Mouse (Mus musculus) forebrain, embryonic 14.5 days (tissue): ENCODE results near the gene Usp17lb. TPM values are rescaled to one million over a fixed set of nuclear protein-coding genes. Genes with fewer than 3 reads are reported as not detected.
"Not testable (repeated sequence)": the region's sequence is repeated elsewhere in the genome, so short reads cannot be mapped to it uniquely, and the experiment has no call there.

Source experiments
- ATAC-seq: fragments of 200-750 bp; cut with Nextera tagmentation; 2 replicates; pipeline ENCODE4 v1.8.0; 2017; ENCODE audit warnings: mild to moderate bottlenecking, moderate library complexity
- DNase-seq: peaks from one replicate; pipeline ENCODE4 v3.0.0-alpha.2; 2015; ENCODE audit warnings: low spot score
- H3K27ac ChIP-seq: fragments of 300-500 bp; sonication (generic); 2 replicates; pipeline ENCODE4 v1.5.1; 2014; ENCODE audit warnings: low read depth, mild to moderate bottlenecking, control low read depth, low read length, moderate library complexity
- H3K27me3 ChIP-seq: fragments of 300-500 bp; sonication (generic); replicated peaks from 2 replicates; pipeline ENCODE4 v1.6.1; 2014; ENCODE audit warnings: low read length, control low read depth, mixed read lengths; ENCODE audit not compliant: control insufficient read depth, insufficient read depth
- H3K36me3 ChIP-seq: fragments of 300-500 bp; sonication (generic); 2 replicates; pipeline ENCODE4 v1.6.1; 2014; ENCODE audit warnings: low read length, control low read depth; ENCODE audit not compliant: control insufficient read depth, insufficient read depth
- H3K4me1 ChIP-seq: fragments of 300-500 bp; sonication (generic); 2 replicates; pipeline ENCODE4 v1.6.1; 2014; ENCODE audit warnings: antibody characterized with exemption, low read length, control low read depth; ENCODE audit not compliant: control insufficient read depth, insufficient read depth
- H3K4me2 ChIP-seq: fragments of 300-500 bp; sonication (generic); 2 replicates; pipeline ENCODE4 v1.6.1; 2014; ENCODE audit warnings: mild to moderate bottlenecking, control low read depth, low read length
- H3K4me3 ChIP-seq: fragments of 300-500 bp; sonication (generic); 2 replicates; pipeline ENCODE4 v1.5.1; 2014; ENCODE audit warnings: low read depth, low read length, control low read depth
- H3K9ac ChIP-seq: fragments of 300-500 bp; sonication (generic); 2 replicates; pipeline ENCODE4 v1.6.1; 2014; ENCODE audit warnings: mild to moderate bottlenecking, low read length, control low read depth, moderate library complexity
- H3K9me3 ChIP-seq: fragments of 300-500 bp; sonication (generic); replicated peaks from 2 replicates; pipeline ENCODE4 v1.6.1; 2016; ENCODE audit warnings: low read length, control low read depth, mixed read lengths; ENCODE audit not compliant: control insufficient read depth
- WGBS: fragments of 180-500 bp; shearing (Covaris S2); extraction: QIAGEN DNeasy Blood & Tissue Kit; methylation state at CpG from one replicate; pipeline ENCODE4 v1.1.7; 2014; 5-methylcytosine and 5-hydroxymethylcytosine counted together
- polyA plus RNA-seq: library from polyadenylated mRNA; unstranded; fragments of >200 nt; fragmentation: Nextera tagmentation; extraction: Ambion mirVana; gene quantifications from 2 replicates; pipeline ENCODE4 v1.2.1, GENCODE M21; 2014

Usp17lb gene
- polyA plus RNA-seq = not detected in 2 replicates

DNA sequence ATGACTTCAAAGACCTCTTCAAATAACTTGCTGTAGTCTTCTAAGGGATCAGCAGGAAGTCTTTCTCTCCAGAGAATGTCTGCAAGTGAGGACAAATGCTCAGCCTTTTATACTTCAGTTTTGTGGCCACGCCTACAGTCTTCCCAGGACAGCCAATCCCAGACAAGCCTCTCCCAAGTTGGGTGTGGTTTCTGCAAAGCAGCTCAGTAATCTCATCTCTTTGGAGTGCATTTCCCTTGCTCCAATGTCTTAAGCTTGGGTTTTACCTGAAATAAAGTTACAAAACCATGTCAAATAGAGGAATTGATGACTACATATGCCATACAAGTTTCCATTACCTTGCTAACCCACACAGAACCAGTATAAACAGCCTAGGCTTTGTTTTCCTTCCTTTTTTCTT, at the start of gene Usp17lb:
Gene Usp17lb (minus strand): TSS at position 101 of the 400 bp plus-strand sequence.
- WGBS = 57% methylated on average over 1 of the region's 1 CpGs
- H3K27me3 ChIP-seq = no peaks in the 10 kb centered on the region
- no peak within 1 kb of the TSS for H3K4me2 ChIP-seq
- H3K9me3 ChIP-seq = no peaks in the 10 kb centered on the region
- no peak within 1 kb of the TSS for H3K4me3 ChIP-seq
- H3K27ac ChIP-seq = no peak within 1 kb of the TSS
- H3K36me3 ChIP-seq = no peaks in the 10 kb centered on the region
- H3K9ac ChIP-seq = no peak within 1 kb of the TSS
- no peaks in the 10 kb centered on the region for H3K4me1 ChIP-seq
- ATAC-seq = no peak
- no peak for DNase-seq

DNA sequence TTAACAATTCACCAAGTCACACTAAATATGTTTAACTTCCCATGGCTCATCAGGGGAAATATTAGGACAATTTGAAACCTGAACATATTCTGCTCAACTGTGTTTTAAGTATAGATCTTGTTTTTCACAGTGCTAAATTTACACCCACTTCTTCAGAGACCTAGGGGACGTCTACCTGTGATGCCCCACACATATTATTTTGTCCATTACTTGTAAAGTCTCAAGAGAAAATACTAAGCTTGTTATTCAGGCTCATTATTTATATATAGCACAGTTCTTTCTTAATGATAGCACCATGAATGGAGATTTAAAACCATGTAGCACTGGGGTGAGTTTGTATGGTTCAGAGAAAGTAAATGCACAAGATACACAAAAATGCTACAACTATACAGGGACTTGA, 35.3 kb upstream of the Usp17lb start, which contains the start of gene Olfr665:
Gene Olfr665 (plus strand): TSS at position 301 of the 400 bp plus-strand sequence.
- Histone ChIP-seq H3K36me3 (no peaks in the 10 kb centered on the region), H3K4me2 (no peak within 1 kb of the TSS), H3K27ac (no peak within 1 kb of the TSS), H3K27me3 (no peaks in the 10 kb centered on the region), H3K9ac (no peak within 1 kb of the TSS), H3K4me3 (no peak within 1 kb of the TSS), H3K4me1 (no peaks in the 10 kb centered on the region), H3K9me3 (no peaks in the 10 kb centered on the region)
- WGBS = 51% methylated on average over 1 of the region's 1 CpGs
- DNase-seq (no peak), ATAC-seq (no peak)

DNA sequence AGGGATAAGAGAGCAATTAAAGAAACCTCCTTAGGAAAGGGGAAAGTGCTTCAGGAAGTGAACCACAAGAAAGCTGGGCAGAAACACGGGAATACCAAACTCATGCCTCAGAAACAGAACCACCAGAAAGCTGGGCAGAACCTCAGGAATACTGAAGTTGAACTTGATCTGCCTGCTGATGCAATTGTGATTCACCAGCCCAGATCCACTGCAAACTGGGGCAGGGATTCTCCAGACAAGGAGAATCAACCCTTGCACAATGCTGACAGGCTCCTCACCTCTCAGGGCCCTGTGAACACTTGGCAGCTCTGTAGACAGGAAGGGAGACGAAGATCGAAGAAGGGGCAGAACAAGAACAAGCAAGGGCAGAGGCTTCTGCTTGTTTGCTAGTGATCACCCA, 19.0 kb upstream of the Usp17lb start:
- no peak overlapping the region for H3K4me2 ChIP-seq
- H3K4me3 ChIP-seq = no peak overlapping the region
- no peaks in the 10 kb centered on the region for H3K27me3 ChIP-seq
- no peaks in the 10 kb centered on the region for H3K4me1 ChIP-seq
- DNase-seq (no peak), ATAC-seq (no peak)
- H3K27ac ChIP-seq = no peak overlapping the region
- WGBS = 84% methylated on average over 3 of the region's 3 CpGs
- no peaks in the 10 kb centered on the region for H3K36me3 ChIP-seq
- no peak overlapping the region for H3K9ac ChIP-seq
- H3K9me3 ChIP-seq = no peaks in the 10 kb centered on the region

DNA sequence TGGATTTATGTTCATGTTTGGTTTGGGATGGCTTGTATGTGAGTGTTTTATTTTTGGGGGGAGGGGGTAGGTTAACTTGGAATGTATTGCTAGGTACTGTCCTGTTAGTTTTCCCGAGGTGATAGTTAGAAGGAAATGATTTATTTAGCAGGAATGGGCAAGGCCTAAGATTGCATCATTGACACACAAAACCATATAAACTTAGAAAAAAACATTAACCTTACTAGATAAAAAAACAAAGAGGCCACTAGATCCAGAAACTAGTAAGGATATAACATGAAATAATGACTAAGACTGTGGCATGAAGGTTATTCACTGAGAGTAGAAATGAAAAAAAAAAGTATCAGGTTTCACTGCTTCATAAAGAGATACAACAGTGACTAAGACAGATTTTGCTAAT, 15.3 kb upstream of the Usp17lb start:
- Histone ChIP-seq H3K36me3 (no peaks in the 10 kb centered on the region), H3K4me2 (no peak overlapping the region), H3K4me3 (no peak overlapping the region), H3K9ac (no peak overlapping the region), H3K9me3 (no peaks in the 10 kb centered on the region), H3K27ac (no peak overlapping the region), H3K27me3 (no peaks in the 10 kb centered on the region), H3K4me1 (no peaks in the 10 kb centered on the region)
- no peak for ATAC-seq
- no peak for DNase-seq
- WGBS = 86% methylated on average over 1 of the region's 1 CpGs

DNA sequence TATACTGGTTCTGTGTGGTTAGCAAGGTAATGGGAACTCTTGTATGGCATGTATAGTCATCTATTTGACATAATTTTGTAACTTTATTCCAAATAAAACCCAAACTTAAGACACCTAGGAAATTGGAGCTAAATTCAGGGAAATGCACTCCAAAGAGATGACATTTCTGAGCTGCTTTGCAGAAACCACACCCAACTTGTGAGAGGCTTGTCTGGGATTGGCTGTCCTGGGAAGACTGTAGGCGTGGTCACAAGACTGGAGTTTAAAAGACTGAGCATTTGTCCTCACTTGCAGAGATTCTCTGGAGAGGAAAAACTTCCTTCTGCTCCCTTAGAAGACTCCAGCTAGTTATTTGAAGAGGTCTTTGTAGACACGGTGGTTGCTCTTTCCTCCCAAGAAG, 14.3 kb upstream of the Usp17lb start, which contains the start of gene Usp17la:
Gene Usp17la (plus strand): TSS at position 301 of the 400 bp plus-strand sequence.
- WGBS = 80% methylated on average over 2 of the region's 2 CpGs
- not testable (repeated sequence) for DNase-seq

DNA sequence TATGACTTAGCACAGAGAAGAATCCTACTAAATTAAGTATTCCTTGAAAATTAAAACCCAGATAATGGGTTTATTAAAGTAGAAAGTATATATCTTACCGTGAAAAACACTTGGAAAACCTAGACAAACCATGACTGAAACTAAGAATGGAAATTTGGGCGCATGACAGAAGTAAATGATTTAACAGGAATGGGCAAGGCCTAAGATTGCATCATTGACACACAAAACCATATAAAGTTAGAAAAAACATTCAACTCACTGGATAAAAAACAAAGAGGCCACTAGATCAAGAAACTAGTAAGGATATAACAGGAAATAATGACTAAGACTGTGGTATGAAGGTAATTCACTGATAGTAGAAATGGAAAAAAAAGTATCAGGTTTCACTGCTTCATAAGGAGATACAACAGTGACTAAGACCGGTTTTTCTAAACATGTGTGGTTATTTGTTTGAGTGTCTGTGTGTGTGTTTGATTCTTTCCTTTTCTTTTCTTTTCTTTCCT, 12.9 kb upstream of the Usp17lb start:
- 85% methylated on average over 3 of the region's 3 CpGs for WGBS
- DNase-seq (no peak), ATAC-seq (no peak)
- Histone ChIP-seq H3K4me3 (no peak overlapping the region), H3K4me1 (no peaks in the 10 kb centered on the region), H3K9ac (no peak overlapping the region), H3K36me3 (no peaks in the 10 kb centered on the region), H3K27me3 (no peaks in the 10 kb centered on the region), H3K27ac (no peak overlapping the region), H3K9me3 (no peaks in the 10 kb centered on the region), H3K4me2 (no peak overlapping the region)

More for the DNA sequence above, 14.3 kb upstream of the Usp17lb start, which contains the start of gene Usp17la:
- H3K27ac ChIP-seq, H3K4me3 ChIP-seq, ATAC-seq, H3K27me3 ChIP-seq, H3K9ac ChIP-seq, H3K4me2 ChIP-seq, H3K4me1 ChIP-seq, H3K36me3 ChIP-seq, H3K9me3 ChIP-seq: not testable (repeated sequence)

DNA sequence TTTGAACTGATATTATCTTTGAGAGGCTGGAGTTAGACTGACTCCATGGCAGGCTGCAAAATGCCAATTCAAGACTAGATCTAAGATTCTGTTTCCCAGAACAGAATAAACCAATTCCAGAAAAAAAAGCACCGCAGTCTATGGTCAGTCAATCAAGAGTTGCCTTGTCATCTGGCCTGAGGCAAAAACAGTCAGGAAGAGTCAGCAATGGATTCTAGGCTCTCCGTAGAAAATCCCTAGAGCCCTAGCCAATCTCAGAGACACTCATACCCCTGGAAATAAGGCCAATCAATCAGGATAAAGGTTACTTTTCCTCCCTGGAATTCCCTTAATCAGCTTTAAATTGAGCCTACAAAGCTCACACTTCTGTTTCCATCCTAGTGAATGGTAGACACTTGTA, 9.1 kb upstream of the Usp17lb start:
- H3K4me2 ChIP-seq, H3K27ac ChIP-seq, H3K4me3 ChIP-seq, ATAC-seq, H3K4me1 ChIP-seq, H3K36me3 ChIP-seq, H3K9ac ChIP-seq, H3K9me3 ChIP-seq, H3K27me3 ChIP-seq, DNase-seq: not testable (repeated sequence)
- WGBS = 72% methylated on average over 2 of the region's 2 CpGs

DNA sequence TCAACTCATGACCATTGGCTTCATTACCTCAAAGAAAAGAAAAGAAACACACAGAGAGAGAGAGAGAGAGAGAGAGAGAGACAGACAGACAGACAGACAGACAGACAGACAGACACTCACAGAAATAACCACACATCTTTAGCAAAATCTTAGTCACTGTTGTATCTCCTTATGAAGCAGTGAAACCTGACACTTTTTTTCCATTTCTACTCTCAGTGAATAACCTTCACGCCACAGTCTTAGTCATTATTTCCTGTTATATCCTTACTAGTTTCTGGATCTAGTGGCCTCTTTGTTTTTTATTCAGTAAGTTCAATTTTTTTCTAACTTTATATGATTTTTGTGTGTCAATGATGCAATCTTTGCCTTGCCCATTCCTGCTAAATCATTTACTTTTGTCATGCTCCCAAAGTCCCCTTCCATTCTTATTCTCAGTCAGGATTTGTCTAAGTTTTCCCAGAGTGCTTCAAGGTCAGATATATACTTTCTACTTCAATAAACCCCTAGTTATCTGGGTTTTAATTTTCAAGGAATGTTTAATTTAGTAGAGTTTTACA, 1.4 kb upstream of the Usp17lb start:
- Histone ChIP-seq H3K27ac (no peak overlapping the region), H3K4me2 (no peak overlapping the region), H3K9me3 (no peaks in the 10 kb centered on the region), H3K9ac (no peak overlapping the region), H3K27me3 (no peaks in the 10 kb centered on the region), H3K36me3 (no peaks in the 10 kb centered on the region), H3K4me3 (no peak overlapping the region), H3K4me1 (no peaks in the 10 kb centered on the region)
- ATAC-seq (no peak), DNase-seq (no peak)
- WGBS = 90% methylated on average over 1 of the region's 1 CpGs

DNA sequence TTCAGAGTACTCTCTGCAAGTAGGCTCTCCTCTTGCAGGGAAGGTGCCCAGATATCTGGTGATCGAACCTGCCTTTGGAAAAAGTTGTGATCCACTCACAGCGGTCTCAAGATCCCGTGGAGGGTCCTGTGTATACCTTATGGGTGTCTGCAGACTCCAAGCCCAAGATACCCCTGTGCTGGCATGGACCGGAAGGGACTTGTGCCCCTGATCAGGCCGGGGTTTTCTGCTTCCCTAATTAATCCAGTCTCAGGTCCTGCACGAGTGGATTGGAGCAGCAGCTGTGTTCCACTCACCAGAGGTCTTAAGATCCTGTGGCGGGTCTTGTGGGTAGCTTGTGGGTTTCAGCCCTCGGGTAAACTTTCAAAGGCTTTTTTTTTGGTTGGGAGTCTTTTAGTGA, 32.1 kb downstream of the Usp17lb start:
- DNase-seq, H3K4me3 ChIP-seq, H3K4me2 ChIP-seq, H3K27ac ChIP-seq, ATAC-seq, H3K4me1 ChIP-seq, H3K9me3 ChIP-seq, H3K27me3 ChIP-seq, H3K36me3 ChIP-seq, H3K9ac ChIP-seq: not testable (repeated sequence)
- WGBS = 84% methylated on average over 8 of the region's 8 CpGs
